Mouse (Mus musculus) midbrain, embryonic 16.5 days (tissue): ENCODE data around the gene Hus1b. TPM values are rescaled to one million over a fixed set of nuclear protein-coding genes. Genes with fewer than 3 reads are reported as not detected.

Source experiments
- ATAC-seq: fragments of 200-750 bp; cut with Nextera tagmentation; 2 replicates; pipeline ENCODE4 v1.8.0; 2017; ENCODE audit warnings: moderate TSS enrichment
- H3K27ac ChIP-seq: fragments of 300-500 bp; sonication (generic); 2 replicates; pipeline ENCODE4 v1.5.1; 2014; ENCODE audit warnings: mild to moderate bottlenecking, low read length, mixed read lengths
- H3K27me3 ChIP-seq: fragments of 300-500 bp; sonication (generic); 2 replicates; pipeline ENCODE4 v1.6.1; 2014; ENCODE audit warnings: low read depth, low read length, mixed read lengths; ENCODE audit not compliant: control insufficient read depth, insufficient read depth
- H3K36me3 ChIP-seq: fragments of 300-500 bp; sonication (generic); 2 replicates; pipeline ENCODE4 v1.6.1; 2014; ENCODE audit warnings: mild to moderate bottlenecking, low read length, moderate library complexity, mixed read lengths; ENCODE audit not compliant: control insufficient read depth, insufficient read depth
- H3K4me1 ChIP-seq: fragments of 300-500 bp; sonication (generic); 2 replicates; pipeline ENCODE4 v1.6.1; 2014; ENCODE audit warnings: mild to moderate bottlenecking, low read length, mixed read lengths; ENCODE audit not compliant: control insufficient read depth, insufficient read depth
- H3K4me2 ChIP-seq: fragments of 300-500 bp; sonication (generic); 2 replicates; pipeline ENCODE4 v1.6.1; 2014; ENCODE audit warnings: mild to moderate bottlenecking, low read length, mixed read lengths
- H3K4me3 ChIP-seq: fragments of 300-500 bp; sonication (generic); 2 replicates; pipeline ENCODE4 v1.5.1; 2014; ENCODE audit warnings: low read depth, mild to moderate bottlenecking, low read length, moderate library complexity, mixed read lengths
- H3K9ac ChIP-seq: fragments of 300-500 bp; sonication (generic); 2 replicates; pipeline ENCODE4 v1.6.1; 2014; ENCODE audit warnings: low read depth, low read length, mixed read lengths
- H3K9me3 ChIP-seq: fragments of 300-500 bp; sonication (generic); replicated peaks from 2 replicates; pipeline ENCODE4 v1.6.1; 2014; ENCODE audit warnings: mild to moderate bottlenecking, low read length, mixed read lengths; ENCODE audit not compliant: control insufficient read depth, poor library complexity, severe bottlenecking
- WGBS: fragments of 180-500 bp; shearing (Covaris S2); extraction: QIAGEN DNeasy Blood & Tissue Kit; methylation state at CpG from one replicate; pipeline ENCODE4 v1.1.7; 2014; 5-methylcytosine and 5-hydroxymethylcytosine counted together
- polyA plus RNA-seq: library from polyadenylated mRNA; unstranded; fragments of >200 nt; fragmentation: Nextera tagmentation; extraction: Ambion mirVana; gene quantifications from 2 replicates; pipeline ENCODE4 v1.2.1, GENCODE M21; 2015

The Hus1b gene
- polyA plus RNA-seq, 1 experiment from 2014 or later: not detected

GRCm38 (mm10) chr13:30901387-30902041 lies 46.0 kb downstream of the Hus1b start:
- H3K9ac ChIP-seq: no peak overlapping the region
- no peaks in the 10 kb centered on the region for H3K27me3 ChIP-seq
- WGBS: 86% methylated on average over 7 of the region's 7 CpGs
- H3K9me3 ChIP-seq: no peaks in the 10 kb centered on the region
- H3K4me2 ChIP-seq: no peak overlapping the region
- no peak overlapping the region for H3K4me3 ChIP-seq
- peaks cover 15% of the 10 kb centered on the region for H3K36me3 ChIP-seq
- H3K27ac ChIP-seq: no peak overlapping the region
- no peaks in the 10 kb centered on the region for H3K4me1 ChIP-seq
- ATAC-seq: 0 out of 2 replicates have a peak, but pooled peaks have one; percentile 54

Other genes with a start within 250 kb of the Hus1b start
- 0.07 and 0.10 TPM in 2 replicates for gene Irf4, start 198.5 kb downstream of the Hus1b start, polyA plus RNA-seq
- gene Exoc2, start 26.3 kb upstream of the Hus1b start, polyA plus RNA-seq: 58.6 and 60.4 TPM in 2 replicates
- 0.11 TPM in 1 of 2 replicates, not detected in the other for gene Gm5447, start 26.4 kb upstream of the Hus1b start, polyA plus RNA-seq